Mouse (Mus musculus) liver, embryonic 14.5 days (tissue): ENCODE measurements at regions not wholly inside any gene's neighbourhood (a gene's known extent, or its start where the extent isn't known, plus 50 kb on each side); places are given as distances from the start of the nearest gene placed in this dataset.

ENCODE experiments used
- ATAC-seq: fragments of 200-750 bp; cut with Nextera tagmentation; 2 replicates; pipeline ENCODE4 v1.8.0; 2017; ENCODE audit warnings: moderate number of reproducible peaks, mild to moderate bottlenecking, moderate library complexity; ENCODE audit not compliant: insufficient read depth
- DNase-seq, 3 experiments: peaks; one replicate each; pipeline ENCODE4 v3.0.0-alpha.2; 2012 to 2013; ENCODE audit warnings: low read depth in 3 of 3, low spot score in 3 of 3
- H3K27ac ChIP-seq: fragments of 300-500 bp; sonication (generic); 2 replicates; pipeline ENCODE4 v1.5.1; 2014; ENCODE audit warnings: moderate library complexity, mild to moderate bottlenecking, control low read depth, inconsistent platforms
- H3K27me3 ChIP-seq: fragments of 300-500 bp; sonication (generic); 2 replicates; pipeline ENCODE4 v1.6.1; 2014; ENCODE audit warnings: mild to moderate bottlenecking, low read length, moderate library complexity; ENCODE audit not compliant: control insufficient read depth, insufficient read depth
- H3K36me3 ChIP-seq: fragments of 300-500 bp; sonication (generic); replicated peaks from 2 replicates; pipeline ENCODE4 v1.6.1; 2014; ENCODE audit warnings: low read depth; ENCODE audit not compliant: control insufficient read depth, insufficient read depth
- H3K4me1 ChIP-seq, 2 experiments: fragments of 200-500 bp in 1 of 2; fragments of 300-500 bp in 1 of 2; sonication (generic) in 1 of 2; replicated peaks; 2 replicates each; pipeline ENCODE4 v1.6.1; 2012 to 2014; ENCODE audit warnings: antibody characterized with exemption in 1 of 2, inconsistent platforms in 1 of 2, low read length in 1 of 2; ENCODE audit not compliant: control insufficient read depth in 2 of 2, insufficient read depth in 2 of 2
- H3K4me2 ChIP-seq: fragments of 300-500 bp; sonication (generic); 2 replicates; pipeline ENCODE4 v1.6.1; 2014; ENCODE audit warnings: low read depth, mild to moderate bottlenecking, control low read depth, moderate library complexity
- H3K4me3 ChIP-seq, 2 experiments: fragments of 200-500 bp in 1 of 2; fragments of 300-500 bp in 1 of 2; sonication (generic) in 1 of 2; 2 replicates each; pipeline ENCODE4 v1.5.1; 2012 to 2014; ENCODE audit warnings: low read depth in 2 of 2, low read length in 2 of 2, mild to moderate bottlenecking in 2 of 2, control low read depth in 1 of 2, inconsistent platforms in 1 of 2, moderate library complexity in 1 of 2; ENCODE audit not compliant: insufficient read depth in 1 of 2
- H3K9ac ChIP-seq: fragments of 300-500 bp; sonication (generic); replicated peaks from 2 replicates; pipeline ENCODE4 v1.6.1; 2014; ENCODE audit warnings: mild to moderate bottlenecking, control low read depth, moderate library complexity
- H3K9me3 ChIP-seq: fragments of 300-500 bp; sonication (generic); 2 replicates; pipeline ENCODE4 v1.6.1; 2016; ENCODE audit warnings: low read length, mixed read lengths; ENCODE audit not compliant: control insufficient read depth
- CTCF ChIP-seq: IDR thresholded peaks from 2 replicates; pipeline ENCODE4 v1.5.1; 2016; ENCODE audit warnings: antibody characterized with exemption, low read depth, control low read depth
- EP300 ChIP-seq: IDR thresholded peaks from 2 replicates; pipeline ENCODE4 v1.6.1; 2016; ENCODE audit warnings: antibody characterized with exemption, low read depth
- WGBS: fragments of 180-500 bp; shearing (Covaris S2); extraction: QIAGEN DNeasy Blood & Tissue Kit; methylation state at CpG from one replicate; pipeline ENCODE4 v1.1.7; 2014; ENCODE audit not compliant: insufficient replicate concordance; 5-methylcytosine and 5-hydroxymethylcytosine counted together

- no peaks in the 10 kb centered on the region for H3K27me3 ChIP-seq
- H3K36me3 ChIP-seq = no peaks in the 10 kb centered on the region
- WGBS = 43% methylated on average over 4 of the region's 4 CpGs
- no peak overlapping the region for H3K4me2 ChIP-seq
- H3K4me1 ChIP-seq = no peaks in the 10 kb centered on the region
- H3K4me3 ChIP-seq = no peak overlapping the region
- no peak overlapping the region for H3K9ac ChIP-seq
- TF ChIP-seq CTCF = no peak
- TF ChIP-seq EP300 = no peak
- no peaks in the 10 kb centered on the region for H3K9me3 ChIP-seq
- no peak for ATAC-seq
- no peak for DNase-seq
- H3K27ac ChIP-seq = no peak overlapping the region
Measured at GRCm38 (mm10) chr11:24682423-24682822, 604.6 kb downstream of the Bcl11a start.

DNA sequence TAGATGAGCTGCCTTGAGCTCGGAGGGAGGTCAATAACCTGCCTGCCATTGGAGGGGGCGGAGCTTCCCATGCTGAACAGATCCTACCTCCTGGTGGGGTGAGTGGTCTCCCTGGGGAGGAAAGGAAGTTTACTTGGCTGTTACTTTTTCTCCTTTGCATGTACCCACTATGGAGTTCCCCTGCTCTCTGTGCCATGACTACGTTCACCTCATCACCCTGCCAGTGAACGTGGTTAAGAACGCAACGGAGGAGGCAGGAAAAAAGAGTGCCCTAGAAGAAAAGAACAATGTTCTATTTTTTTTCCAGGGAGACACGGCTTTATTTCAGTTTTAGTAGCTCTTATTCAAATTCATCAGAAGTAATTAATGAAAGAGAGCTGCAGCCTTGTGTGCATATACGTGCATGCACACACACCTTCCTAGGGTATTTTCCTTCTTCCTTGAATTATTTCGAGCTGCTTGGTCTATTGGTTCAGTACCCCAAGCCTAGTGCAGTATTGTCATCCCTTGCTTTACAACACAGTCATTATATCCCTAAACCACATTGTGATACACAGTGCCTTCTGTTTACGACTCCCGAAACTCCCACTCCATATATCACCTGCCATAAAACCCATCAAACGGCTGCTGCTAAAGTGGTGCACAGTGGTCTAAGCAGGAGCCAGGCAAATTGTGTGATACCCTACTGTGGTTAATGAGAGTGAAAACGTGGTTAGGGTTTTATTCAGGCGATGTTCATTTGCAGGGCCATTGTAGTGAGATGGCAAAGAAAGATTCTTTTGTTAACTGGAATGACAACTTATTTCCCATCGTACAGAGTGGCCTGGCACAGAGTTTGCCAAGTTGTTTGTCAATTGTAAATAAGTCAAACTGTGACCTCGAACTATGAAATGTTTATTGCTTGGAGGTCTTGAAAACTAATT lies 608.0 kb downstream of the Bcl11a start:
- Histone ChIP-seq H3K27ac (no peak overlapping the region), H3K27me3 (no peaks in the 10 kb centered on the region), H3K4me3 (no peak overlapping the region), H3K9me3 (no peaks in the 10 kb centered on the region), H3K4me1 (no peaks in the 10 kb centered on the region), H3K36me3 (no peaks in the 10 kb centered on the region), H3K4me2 (no peak overlapping the region), H3K9ac (no peak overlapping the region)
- 60% methylated on average over 16 of the region's 16 CpGs for WGBS
- no peak for TF ChIP-seq CTCF
- TF ChIP-seq EP300 = no peak
- DNase-seq (no peak), ATAC-seq (no peak)

DNA sequence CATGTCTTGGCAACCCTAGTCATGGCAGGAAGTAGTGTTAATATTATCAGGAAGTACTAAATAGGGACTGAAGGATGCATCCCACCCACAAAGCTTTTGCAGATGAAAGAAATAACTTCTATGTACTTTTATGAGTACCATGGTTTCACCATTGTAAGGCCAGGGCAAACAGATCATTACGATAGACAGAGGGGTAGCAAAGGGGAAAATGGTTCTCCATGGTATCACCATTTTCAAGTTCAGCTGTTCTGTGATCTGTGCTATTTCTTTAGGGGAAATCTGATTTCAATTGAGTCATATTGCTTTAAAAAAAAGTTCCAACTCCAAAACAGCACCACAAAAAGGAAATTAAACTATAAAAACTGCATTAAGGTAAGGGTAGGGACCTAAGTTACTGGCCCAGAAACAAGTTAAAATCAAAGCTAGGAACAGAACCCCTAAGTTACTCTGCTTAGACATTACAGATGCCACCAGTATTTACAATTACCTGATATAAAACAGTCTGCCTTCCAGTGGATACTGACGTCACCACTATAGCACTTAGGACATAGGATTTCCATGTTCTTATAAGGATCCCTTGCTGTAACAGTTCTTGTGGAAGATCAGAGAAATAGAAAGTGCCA lies 610.4 kb downstream of the Bcl11a start:
- no peak overlapping the region for H3K4me3 ChIP-seq
- no peak overlapping the region for H3K9ac ChIP-seq
- no peak overlapping the region for H3K27ac ChIP-seq
- H3K36me3 ChIP-seq = no peaks in the 10 kb centered on the region
- no peak for DNase-seq
- H3K4me2 ChIP-seq = no peak overlapping the region
- H3K9me3 ChIP-seq = no peaks in the 10 kb centered on the region
- no peak for ATAC-seq
- TF ChIP-seq CTCF (no peak), EP300 (no peak)
- no peaks in the 10 kb centered on the region for H3K27me3 ChIP-seq
- 74% methylated on average over 2 of the region's 2 CpGs for WGBS
- H3K4me1 ChIP-seq = no peaks in the 10 kb centered on the region

- H3K27me3 ChIP-seq = no peaks in the 10 kb centered on the region
- DNase-seq = peak in 2 of 3 experiments; percentile 1 to 2
- H3K4me1 ChIP-seq = no peaks in the 10 kb centered on the region
- H3K4me3 ChIP-seq = no peak overlapping the region
- no peaks in the 10 kb centered on the region for H3K9me3 ChIP-seq
- TF ChIP-seq EP300 (no peak), CTCF (peak; percentile 60)
- WGBS = 32% methylated on average over 7 of the region's 7 CpGs
- no peak overlapping the region for H3K9ac ChIP-seq
- H3K27ac ChIP-seq = no peak overlapping the region
- H3K36me3 ChIP-seq = no peaks in the 10 kb centered on the region
- H3K4me2 ChIP-seq = no peak overlapping the region
- no peak for ATAC-seq
Measured at GRCm38 (mm10) chr11:24689807-24690333, 612.0 kb downstream of the Bcl11a start.

- TF ChIP-seq EP300 = no peak
- no peak for TF ChIP-seq CTCF
- H3K36me3 ChIP-seq = no peaks in the 10 kb centered on the region
- H3K9me3 ChIP-seq = no peaks in the 10 kb centered on the region
- DNase-seq (no peak), ATAC-seq (no peak)
- WGBS = 71% methylated on average over 6 of the region's 6 CpGs
- no peak overlapping the region for H3K4me2 ChIP-seq
- H3K9ac ChIP-seq = no peak overlapping the region
- H3K4me1 ChIP-seq = no peaks in the 10 kb centered on the region
- H3K4me3 ChIP-seq = no peak overlapping the region
- no peak overlapping the region for H3K27ac ChIP-seq
- no peaks in the 10 kb centered on the region for H3K27me3 ChIP-seq
Measured at GRCm38 (mm10) chr11:24693926-24694325, 616.1 kb downstream of the Bcl11a start.
